Mouse (Mus musculus) kidney, postnatal 4 days (tissue): ENCODE data around the gene St6galnac3.

ENCODE experiments used
- DNase-seq, 2 experiments: peaks; one replicate each; pipeline ENCODE4 v3.0.0; 2021; ENCODE audit warnings: mixed read lengths in 2 of 2

The St6galnac3 gene

GRCm38 (mm10) chr3:153510048-153510630, 214.8 kb downstream of the St6galnac3 start:
- DNase-seq, result no peak

DNA sequence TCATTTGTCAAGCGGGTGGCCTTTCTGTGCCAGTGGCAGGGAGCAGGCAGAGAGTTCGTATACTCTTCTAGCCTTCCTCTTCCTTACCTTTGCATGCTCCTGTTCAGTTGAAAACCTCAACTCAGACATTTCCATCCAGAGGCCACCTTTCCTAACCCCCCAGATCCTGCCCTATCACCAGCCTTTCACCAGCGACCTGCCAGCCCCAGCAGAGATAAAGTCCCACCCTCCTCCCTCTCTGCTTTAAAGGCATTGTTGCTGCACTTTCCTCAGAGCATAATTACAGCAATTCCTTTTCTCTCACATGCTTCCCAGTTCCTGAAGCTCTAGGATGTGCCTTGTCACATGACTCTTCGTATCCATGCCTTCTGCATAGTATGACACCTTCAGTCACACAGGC, 215.3 kb downstream of the St6galnac3 start:
- no peak for DNase-seq

DNA sequence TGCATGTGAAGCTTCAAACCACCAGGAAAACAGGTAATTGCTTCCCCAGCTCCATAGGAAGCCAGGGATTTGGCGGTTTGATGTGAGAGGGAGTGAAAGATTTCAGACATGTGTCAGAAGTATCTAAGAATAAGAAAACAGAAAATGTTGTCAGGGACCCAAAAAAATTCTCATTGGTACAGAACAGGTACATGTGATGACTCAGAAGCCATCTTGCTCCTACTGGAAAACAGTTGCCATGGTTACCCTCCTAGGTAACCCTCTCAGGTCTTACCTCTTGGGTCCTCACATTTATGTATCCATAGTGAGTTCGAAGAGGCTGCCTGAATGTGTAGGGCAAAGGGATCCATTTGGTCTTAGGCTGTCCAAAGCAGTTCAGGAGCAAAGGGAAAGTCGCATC, 215.9 kb downstream of the St6galnac3 start:
- DNase-seq, result no peak

DNA sequence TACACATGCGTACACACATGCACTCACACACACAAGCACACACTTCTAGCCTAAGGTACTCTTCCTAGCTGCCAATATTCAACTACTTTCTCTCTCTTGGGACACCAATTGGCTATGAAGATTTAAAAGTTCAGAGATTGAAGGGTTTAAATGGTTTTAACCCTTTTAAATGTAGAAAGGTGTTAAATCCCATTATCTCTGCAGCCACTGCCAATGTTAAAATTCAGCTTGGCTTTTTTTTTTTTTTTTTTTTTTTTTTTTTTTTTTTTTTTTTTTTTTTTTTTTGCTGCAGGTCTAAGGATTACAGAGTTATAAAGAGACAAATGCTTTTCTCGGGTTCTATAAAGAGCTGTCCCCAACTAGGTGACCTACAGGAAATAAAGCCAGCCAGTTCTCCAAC, 216.4 kb downstream of the St6galnac3 start:
- DNase-seq, result no peak

DNA sequence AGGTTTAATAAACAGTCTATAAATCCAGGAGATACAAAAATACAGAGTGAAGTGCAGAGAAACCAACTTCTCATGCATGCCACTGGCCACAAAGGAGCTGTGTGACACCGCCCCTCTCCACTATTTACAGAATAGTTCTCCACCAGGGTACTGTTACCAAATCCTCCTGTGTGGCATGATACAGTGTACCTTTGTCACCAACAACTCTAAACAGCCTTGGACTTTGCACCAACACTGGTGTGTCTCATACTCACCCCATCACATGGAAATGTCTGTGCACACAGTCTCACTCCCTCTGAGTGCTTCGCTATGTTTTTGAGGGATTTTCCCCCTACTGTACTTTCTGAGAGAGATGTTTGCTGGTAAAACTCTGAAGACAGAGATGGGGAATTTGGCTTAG, 217.4 kb downstream of the St6galnac3 start:
- DNase-seq, result no peak

DNA sequence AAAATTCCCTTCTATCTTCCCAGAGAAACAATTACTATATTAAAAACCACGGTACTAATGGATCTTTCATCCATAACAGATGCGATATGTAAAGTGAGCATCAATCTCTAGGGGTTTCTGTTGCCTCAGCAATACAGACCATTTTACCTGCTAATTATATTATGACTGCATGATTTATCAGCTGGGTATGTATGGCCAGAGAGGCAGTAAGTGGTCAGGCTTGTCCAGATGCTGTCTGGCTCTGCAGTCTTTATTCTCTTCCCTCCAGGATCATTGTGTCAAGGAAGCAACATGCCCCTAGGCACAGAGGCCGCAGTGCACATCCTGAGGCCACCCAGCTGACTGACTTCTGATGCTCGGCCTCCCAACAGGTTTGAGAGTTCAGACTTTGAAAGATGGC, 222.5 kb downstream of the St6galnac3 start:
- DNase-seq, result no peak

DNA sequence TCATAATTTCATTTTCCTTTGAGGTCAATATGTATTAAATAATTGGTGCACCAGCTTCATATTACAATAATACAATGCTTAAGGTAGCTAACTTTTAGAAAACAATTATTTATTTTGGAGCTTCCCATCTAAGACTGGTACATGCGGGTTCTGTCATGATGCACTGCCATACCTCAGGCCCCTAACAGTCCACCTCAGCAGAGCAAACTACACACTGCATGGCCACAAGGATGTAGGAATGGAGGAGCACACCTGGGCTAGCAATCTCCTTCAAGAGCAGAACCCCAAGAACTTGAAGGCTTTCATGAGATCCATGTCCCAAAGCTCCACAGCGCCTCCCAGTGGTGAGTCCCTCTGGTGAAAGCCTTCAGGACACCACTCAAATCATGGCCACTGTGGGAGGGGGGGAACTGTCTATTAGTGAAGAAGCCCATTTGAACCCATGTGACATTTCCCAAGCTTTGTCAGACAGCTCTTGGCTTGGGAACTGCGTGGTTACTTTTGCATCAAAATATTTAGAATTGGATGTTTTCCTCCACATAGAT, 223.6 kb downstream of the St6galnac3 start:
- DNase-seq, result peak; percentile 88 to 89

- DNase-seq, result no peak
Measured at GRCm38 (mm10) chr3:153492986-153493385, 232.0 kb downstream of the St6galnac3 start.

GRCm38 (mm10) chr3:153489718-153490117, 235.3 kb downstream of the St6galnac3 start:
- DNase-seq, result no peak

DNA sequence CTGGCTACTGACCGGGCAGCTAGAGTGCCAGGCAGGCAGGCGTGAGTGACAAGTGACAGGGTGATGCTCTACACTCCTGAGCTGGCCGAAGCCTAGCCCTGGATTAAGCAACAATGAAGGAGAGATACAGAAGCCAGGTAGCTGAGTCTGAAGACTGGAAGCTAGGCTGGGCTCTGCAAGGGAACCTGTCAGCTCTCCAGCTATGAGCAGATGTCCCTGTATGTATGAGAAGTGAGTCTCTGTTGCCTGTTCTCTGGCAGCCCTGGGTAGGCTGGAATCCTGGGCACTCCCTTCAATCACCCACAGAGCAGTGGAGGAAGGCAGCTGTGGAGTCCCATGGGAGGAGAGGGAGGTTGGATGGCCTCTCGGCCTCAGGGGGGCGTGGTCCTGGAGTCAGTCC, 236.0 kb downstream of the St6galnac3 start:
- DNase-seq, result no peak

DNA sequence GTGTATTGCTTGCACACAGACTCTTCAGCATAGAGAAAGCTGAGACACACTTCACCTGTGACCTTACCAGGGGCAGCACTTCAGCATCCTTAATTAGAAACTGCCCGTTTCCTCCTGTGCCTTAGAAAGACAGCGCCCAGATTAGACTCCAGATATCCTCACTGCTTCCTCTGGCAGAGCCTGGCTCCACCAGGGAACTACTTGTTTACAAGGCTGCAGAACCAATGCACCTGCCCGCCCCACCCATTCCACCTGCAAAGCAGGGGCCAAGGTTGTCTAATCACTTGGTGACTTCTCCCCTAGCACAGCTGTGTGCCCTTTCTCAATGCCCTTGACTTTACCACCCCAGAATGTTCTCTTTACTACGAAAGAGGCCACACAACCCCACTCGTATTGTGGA, 239.8 kb downstream of the St6galnac3 start:
- no peak for DNase-seq

- DNase-seq, result peak; percentile 31 to 51
Measured at GRCm38 (mm10) chr3:153484701-153485100, 240.3 kb downstream of the St6galnac3 start.

GRCm38 (mm10) chr3:153483691-153484090, 241.3 kb downstream of the St6galnac3 start:
- DNase-seq, result no peak

DNA sequence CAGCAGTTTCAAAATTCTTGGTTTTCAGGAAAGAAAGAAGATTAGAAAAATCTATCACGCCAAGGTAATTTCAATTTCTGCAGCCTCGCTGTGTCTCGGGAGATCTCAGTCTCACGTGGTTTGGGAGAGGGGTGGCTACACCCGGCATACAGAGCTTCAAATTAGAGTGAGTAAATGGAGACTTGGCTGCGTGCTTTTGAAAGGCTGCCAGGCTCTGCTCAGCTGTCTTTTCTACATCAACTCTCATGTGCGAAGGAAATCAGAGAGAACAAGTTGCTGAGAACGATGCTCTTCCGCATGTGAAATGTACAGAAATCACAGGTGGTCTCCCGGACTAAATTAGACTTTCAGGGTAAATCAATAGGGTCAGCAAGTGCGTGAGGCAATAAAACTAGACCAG, 242.9 kb downstream of the St6galnac3 start:
- DNase-seq, result peak; percentile 23 to 38

GRCm38 (mm10) chr3:153481012-153481411, 244.0 kb downstream of the St6galnac3 start:
- DNase-seq, result no peak

DNA sequence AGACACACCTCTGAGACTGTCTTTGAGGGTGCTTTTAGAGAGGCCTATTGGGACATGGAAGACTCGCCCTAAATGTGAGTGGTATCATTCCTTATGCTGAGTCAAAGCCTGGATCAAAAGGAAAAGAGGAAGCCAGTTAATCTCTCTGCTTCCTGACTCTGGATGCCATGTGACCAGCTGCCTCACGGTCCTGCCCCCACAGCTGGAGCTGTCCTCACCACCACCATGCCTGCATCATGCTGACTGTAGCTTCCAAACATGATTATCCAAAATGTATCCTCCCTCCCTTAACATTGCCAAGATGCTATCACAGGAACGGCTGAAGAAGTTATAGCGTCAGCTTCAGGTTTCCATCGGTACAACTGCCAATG, 244.4 kb downstream of the St6galnac3 start:
- DNase-seq, result no peak

GRCm38 (mm10) chr3:153480005-153480635, 244.9 kb downstream of the St6galnac3 start:
- no peak for DNase-seq

DNA sequence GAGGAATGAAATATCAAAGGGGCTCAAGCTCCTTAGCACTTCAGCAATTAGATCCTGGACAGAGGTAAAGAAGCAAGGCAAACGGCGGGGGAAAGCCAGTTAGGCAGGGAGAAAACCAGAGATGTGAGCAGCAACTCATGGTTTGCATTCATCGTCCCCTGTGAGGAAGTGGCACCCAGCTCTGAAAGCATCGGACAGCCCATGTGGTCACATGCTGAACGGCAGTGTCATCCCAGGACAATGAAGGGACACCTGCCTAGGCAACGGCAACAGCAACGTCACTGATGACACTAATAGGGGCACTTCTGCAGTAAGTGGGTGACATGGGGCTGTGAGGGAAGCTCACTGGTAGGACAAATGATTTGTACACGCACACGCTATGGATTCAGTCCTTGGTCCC, 249.1 kb downstream of the St6galnac3 start:
- DNase-seq, result no peak

GRCm38 (mm10) chr3:153475461-153475860, 249.5 kb downstream of the St6galnac3 start:
- no peak for DNase-seq

DNA sequence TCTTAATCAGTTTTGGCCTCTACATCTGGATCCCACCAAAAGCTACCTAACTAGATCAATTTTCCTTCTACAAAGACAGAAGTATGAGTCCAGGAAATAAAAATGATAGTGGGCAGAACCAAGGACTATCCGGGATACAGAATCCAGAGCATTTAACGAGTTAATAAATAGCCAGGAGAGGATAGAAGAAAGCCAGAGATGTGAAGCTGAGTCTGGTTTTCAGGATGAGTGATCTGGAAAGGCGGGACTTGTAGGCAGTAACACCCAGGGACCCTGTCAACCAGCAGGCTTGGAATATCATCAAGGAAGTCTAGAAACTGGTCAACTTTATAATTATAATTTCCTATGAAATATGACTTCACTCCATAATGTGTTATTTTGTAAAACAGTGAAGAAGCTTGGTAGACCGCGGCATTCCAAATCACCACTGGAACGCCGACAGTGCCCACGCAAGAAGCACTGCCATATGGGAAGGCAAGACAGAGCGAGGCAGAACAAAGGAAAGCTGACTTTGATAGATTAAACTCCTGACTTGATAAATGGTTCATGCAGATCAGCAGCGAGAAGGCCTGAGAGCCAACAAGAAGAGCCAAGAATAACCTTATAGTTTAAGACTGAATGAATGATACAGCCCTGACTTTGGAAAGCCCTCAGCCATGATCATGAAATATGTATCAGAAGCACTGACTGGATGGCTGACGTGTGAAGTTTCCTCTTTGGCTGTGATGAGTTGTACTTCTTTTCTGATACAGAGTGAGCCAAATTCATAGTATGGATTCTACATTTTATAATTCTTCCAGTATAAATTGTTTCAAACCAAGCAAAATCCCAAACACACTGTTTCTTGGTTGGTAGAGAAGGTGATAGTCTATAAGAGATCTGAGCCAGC, 252.1 kb downstream of the St6galnac3 start:
- no peak for DNase-seq

GRCm38 (mm10) chr3:153463849-153464248, 261.1 kb downstream of the St6galnac3 start:
- no peak for DNase-seq

GRCm38 (mm10) chr3:153460173-153460572, 264.8 kb downstream of the St6galnac3 start:
- no peak for DNase-seq

DNA sequence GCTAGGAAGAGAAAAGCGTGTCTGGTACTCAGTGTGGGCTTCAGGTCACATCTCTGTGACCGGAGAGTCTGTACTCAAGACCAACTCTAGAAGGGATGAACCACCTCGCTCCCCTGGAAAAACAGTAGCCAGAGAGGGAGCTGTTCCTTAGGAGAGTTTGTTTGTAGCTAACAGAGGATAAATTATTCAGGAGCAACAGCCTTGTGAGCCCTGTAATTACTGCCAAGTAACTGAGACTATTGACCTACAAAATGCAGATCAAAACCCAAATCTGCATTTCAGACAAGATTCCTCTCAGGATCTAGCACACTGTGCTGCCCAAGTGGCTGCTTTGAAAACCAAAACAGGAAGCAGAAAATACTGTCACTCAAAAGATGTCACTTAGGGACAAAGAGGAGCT, 266.4 kb downstream of the St6galnac3 start:
- DNase-seq, result no peak

DNA sequence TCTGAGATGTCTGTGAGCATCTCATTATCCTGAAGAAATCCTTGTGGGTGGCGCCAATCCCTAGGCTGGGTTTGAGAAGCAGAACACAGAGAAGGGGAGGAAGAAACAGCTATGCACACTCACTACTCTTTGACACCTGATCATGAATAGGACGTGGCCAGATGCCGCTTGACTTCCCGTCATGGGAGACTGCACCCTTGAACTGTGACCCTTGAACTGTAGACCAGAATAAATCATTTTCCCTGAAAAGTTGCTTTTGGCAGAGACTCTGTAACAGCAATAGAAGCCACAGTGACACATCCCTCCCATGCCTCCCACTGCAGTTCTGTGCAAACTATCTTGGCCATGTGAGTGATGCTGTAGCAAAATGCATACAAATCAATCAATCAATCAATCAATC, 267.3 kb downstream of the St6galnac3 start:
- no peak for DNase-seq
